ENCODE assay signal across 8 mouse cellular contexts in genomic region chr4:134551494-134552316, GRCm38 (mm10). TPM values are rescaled to one million over a fixed set of nuclear protein-coding genes. Genes with fewer than 3 reads are reported as not detected.
DNase-seq lines count a peak whose midpoint lies in the region; ATAC-seq and TF ChIP-seq lines count a peak whose summit lies in the region.

TSS of gene Selenon (minus strand) at chr4:134552166.

- peaks cover 30% of the 10 kb centered on the region for H3K36me3 ChIP-seq in forebrain, embryonic 13.5 days (ENCODE audit: poor library complexity, severe bottlenecking)
- no peaks in the 10 kb centered on the region for H3K36me3 ChIP-seq in lung, postnatal 0 days (ENCODE audit: insufficient read depth, low read length)

- peak within 1 kb of the TSS; percentile 50 for H3K4me3 ChIP-seq in bone marrow, adult 2 months (replicated peaks; ENCODE audit: control insufficient read depth, low read depth, low read length)
- H3K4me3 ChIP-seq in forebrain, embryonic 13.5 days, result peak within 1 kb of the TSS; percentile 69
- H3K4me3 ChIP-seq in lung, postnatal 0 days (ENCODE audit: low read depth, low read length), result peak within 1 kb of the TSS; percentile 58

- H3K9ac ChIP-seq in forebrain, embryonic 13.5 days, result peak within 1 kb of the TSS; percentile 89
- H3K9ac ChIP-seq in lung, postnatal 0 days (replicated peaks; ENCODE audit: low read depth), result peak within 1 kb of the TSS; percentile 63

- no peaks in the 10 kb centered on the region for H3K27me3 ChIP-seq in forebrain, embryonic 13.5 days
- no peaks in the 10 kb centered on the region for H3K27me3 ChIP-seq in lung, postnatal 0 days (replicated peaks; ENCODE audit: insufficient read depth, low read length)

- peak; percentile 23 for DNase-seq in CD4-positive, CD25-positive, alpha-beta regulatory T cell, adult 2 months (ENCODE audit: low read depth, low spot score)
- peak; percentile 74 to 79 for DNase-seq in heart, postnatal 36 days
- peak; percentile 46 to 70 for DNase-seq in layer of hippocampus, postnatal 10 days (ENCODE audit: low spot score in 2 of 2)
- peak; percentile 78 for DNase-seq in lung, postnatal 0 days (ENCODE audit: low spot score)
- DNase-seq in retina, embryonic 14.5 days (ENCODE audit: low spot score), result peak; percentile 66

- H3K4me1 ChIP-seq in bone marrow, adult 2 months (ENCODE audit: control insufficient read depth, insufficient read depth, low read length), result peaks cover 2% of the 10 kb centered on the region; the same call in 1 of the 2 replicates
- peaks cover 38% of the 10 kb centered on the region for H3K4me1 ChIP-seq in forebrain, embryonic 13.5 days
- peaks cover 11% of the 10 kb centered on the region; the same call in 1 of the 2 replicates for H3K4me1 ChIP-seq in lung, postnatal 0 days (ENCODE audit: insufficient read depth, low read depth, low read length)

- intact Hi-C loops in heart, postnatal 36 days (cut with DNase I), result no loop called here

- TF ChIP-seq CTCF in bone marrow, adult 2 months (IDR thresholded peaks at IDR 0.05; ENCODE audit: control insufficient read depth, insufficient read depth, low read length), result no peak
- no peak for TF ChIP-seq CTCF in lung, postnatal 0 days (IDR thresholded peaks at IDR 0.05)

- H3K4me2 ChIP-seq in forebrain, embryonic 13.5 days, result peak within 1 kb of the TSS; percentile 63
- peak within 1 kb of the TSS; percentile 84 for H3K4me2 ChIP-seq in lung, postnatal 0 days (replicated peaks; ENCODE audit: low read depth, low read length)

- TF ChIP-seq EP300 in lung, postnatal 0 days (IDR thresholded peaks at IDR 0.05), result no peak

- no peak for ATAC-seq in CD4-positive, CD25-positive, alpha-beta regulatory T cell, adult 4 months
- ATAC-seq in forebrain, embryonic 13.5 days, result peak; percentile 84
- peak; percentile 81 for ATAC-seq in lung, postnatal 0 days

- H3K9me3 ChIP-seq in forebrain, embryonic 13.5 days (replicated peaks), result peaks cover 12% of the 10 kb centered on the region
- H3K9me3 ChIP-seq in lung, postnatal 0 days (ENCODE audit: low read length), result no peaks in the 10 kb centered on the region

- TF ChIP-seq POLR2A in bone marrow, adult 2 months (IDR thresholded peaks at IDR 0.05; ENCODE audit: borderline replicate concordance, control insufficient read depth, low read depth, low read length), result no peak

- 8% methylated on average over 66 of the region's 67 CpGs for WGBS in bone marrow, adult 2 months
- under 1% methylated on average over 60 of the region's 67 CpGs for WGBS in forebrain, embryonic 13.5 days
- 3% methylated on average over 42 of the region's 67 CpGs for WGBS in lung, postnatal 0 days

- peak within 1 kb of the TSS; percentile 20; the same call in 1 of the 2 replicates for H3K27ac ChIP-seq in bone marrow, adult 2 months (ENCODE audit: control insufficient read depth, insufficient read depth, low read depth, low read length, poor library complexity)
- peak within 1 kb of the TSS; percentile 81 for H3K27ac ChIP-seq in forebrain, embryonic 13.5 days
- peak within 1 kb of the TSS; percentile 65 for H3K27ac ChIP-seq in lung, postnatal 0 days (ENCODE audit: low read length)

RNA-seq across cellular contexts. Expression of gene Selenon, which starts in this region (rescaled TPM):
- 1 to 10 TPM in 1 of 2 experiments, under 1 TPM in 1; 0.19 to 1.9 TPM for polyA plus RNA-seq in CD4-positive, CD25-positive, alpha-beta regulatory T cell, adult 4 months (2017; shearing (Covaris generic))
- 7.1 and 8.4 TPM in 2 replicates for polyA plus RNA-seq in bone marrow, adult 2 months (2011; ENCODE audit: insufficient read depth, insufficient read length, low replicate concordance, missing spikeins)
- 9.3 and 11.1 TPM in 2 replicates for polyA plus RNA-seq in forebrain, embryonic 13.5 days (2015; fragmentation: Nextera tagmentation; extraction: Ambion mirVana)
- 10 to 100 TPM; 19.8 to 21.1 TPM for total RNA-seq in heart, postnatal 36 days (2021)
- total RNA-seq in layer of hippocampus, postnatal 10 days (2021), result 10 to 100 TPM; 16.9 TPM
- 13.6 and 17.7 TPM in 2 replicates for polyA plus RNA-seq in lung, postnatal 0 days (2015; fragmentation: Nextera tagmentation; extraction: Ambion mirVana)

Comparison
In these comparisons a context has a peak if more than half of its experiments do, and no peak if none do; other contexts are left out.
1. DNase-seq: peak in every context shown above with its lines; median percentile 78 in lung, postnatal 0 days; 76 in heart, postnatal 36 days; 66 in retina, embryonic 14.5 days; 58 in layer of hippocampus, postnatal 10 days; 23 in CD4-positive, CD25-positive, alpha-beta regulatory T cell, adult 2 months.
2. H3K27ac ChIP-seq: peak in every context shown above with its lines; median percentile 81 in forebrain, embryonic 13.5 days; 65 in lung, postnatal 0 days; 20 in bone marrow, adult 2 months.